Mouse (Mus musculus): ENCODE measurements around the gene 1110059G10Rik.

1110059G10Rik gene

GRCm38 (mm10) chr9:122950643-122951475, at the start of gene 1110059G10Rik, which contains the start of gene Kif15:
1110059G10Rik (minus strand) TSS chr9:122951000.
Kif15 (plus strand) TSS chr9:122951046.
- POLR2A ChIA-PET, result interaction anchor here in 2 of 4 experiments (0.9 to 1.6 kb wide), 16 partner anchors 8 to 162 kb away, joined by 3 to 12 read pairs (median 3); partner anchors contain the start of genes Exosc7 (in 1 of the 2), Tcaim (in 1 of the 2), Tmem42 (in 1 of the 2) and Zdhhc3 (in 1 of the 2)
- CTCF ChIA-PET, result no interaction called here

- POLR2A ChIA-PET, result interaction anchor here in 2 of 4 experiments (0.7 to 1.4 kb wide), 5 partner anchors 10 to 32 kb away, joined by 3 to 4 read pairs (median 3); no protein-coding TSS in a partner anchor
- CTCF ChIA-PET, result no interaction called here
These were observed 48.4 kb upstream of the 1110059G10Rik start for GRCm38 (mm10) chr9:122999193-122999586.

- POLR2A ChIA-PET, result interaction anchor here in 2 of 4 experiments (0.9 to 1.4 kb wide), 4 partner anchors 9 to 31 kb away, joined by 3 read pairs; no protein-coding TSS in a partner anchor
These were observed 47.8 kb upstream of the 1110059G10Rik start for GRCm38 (mm10) chr9:122998406-122999192.

DNA sequence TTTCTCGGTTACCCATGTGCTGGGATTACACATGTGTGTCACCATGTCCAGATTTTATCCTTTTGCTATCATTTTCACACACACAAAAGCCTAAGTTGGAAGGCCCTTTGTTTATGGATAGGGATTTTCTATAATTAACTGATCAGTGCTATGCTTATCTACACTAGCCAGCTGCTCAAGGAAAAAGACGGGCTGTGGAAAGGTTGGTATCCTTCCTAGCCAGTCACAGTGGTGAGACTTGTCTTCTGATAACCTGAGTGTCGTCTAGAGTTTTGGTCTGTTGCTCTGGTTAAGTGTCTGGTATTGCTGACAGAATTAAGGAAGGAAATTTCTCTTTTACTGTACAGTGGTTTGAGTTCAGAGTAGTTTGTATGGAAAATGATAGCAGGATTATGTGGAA, 21.9 kb downstream of the 1110059G10Rik start:
- ChIA-PET POLR2A (no interaction called here), CTCF (no interaction called here)

More at GRCm38 (mm10) chr9:122998406-122999192, 47.8 kb upstream of the 1110059G10Rik start:
- CTCF ChIA-PET, result no interaction called here

GRCm38 (mm10) chr9:122922936-122923381, 27.8 kb downstream of the 1110059G10Rik start, which contains the start of gene Zfp105:
Zfp105 (plus strand) TSS chr9:122923072.
- ChIA-PET POLR2A (interaction anchor here in 3 of 4 experiments (0.5 to 2.0 kb wide), 13 partner anchors 11 to 836 kb away, joined by 3 to 7 read pairs (median 3); partner anchors contain the start of genes 1110059G10Rik (in 1 of the 3), Exosc7 (in 1 of the 3), Tcaim (in 1 of the 3) and Zdhhc3 (in 1 of the 3)), CTCF (no interaction called here)

GRCm38 (mm10) chr9:122922436-122922835, 28.4 kb downstream of the 1110059G10Rik start:
- CTCF ChIA-PET, result interaction anchor here in 1 of 4 experiments (0.8 kb wide), 1 partner anchor 316 kb away, joined by 3 read pairs; no protein-coding TSS in a partner anchor
- POLR2A ChIA-PET, result interaction anchor here in 3 of 4 experiments (0.6 to 2.0 kb wide), 8 partner anchors 11 to 758 kb away, joined by 3 to 7 read pairs (median 4); partner anchors contain the start of gene 1110059G10Rik (in 1 of the 3)

DNA sequence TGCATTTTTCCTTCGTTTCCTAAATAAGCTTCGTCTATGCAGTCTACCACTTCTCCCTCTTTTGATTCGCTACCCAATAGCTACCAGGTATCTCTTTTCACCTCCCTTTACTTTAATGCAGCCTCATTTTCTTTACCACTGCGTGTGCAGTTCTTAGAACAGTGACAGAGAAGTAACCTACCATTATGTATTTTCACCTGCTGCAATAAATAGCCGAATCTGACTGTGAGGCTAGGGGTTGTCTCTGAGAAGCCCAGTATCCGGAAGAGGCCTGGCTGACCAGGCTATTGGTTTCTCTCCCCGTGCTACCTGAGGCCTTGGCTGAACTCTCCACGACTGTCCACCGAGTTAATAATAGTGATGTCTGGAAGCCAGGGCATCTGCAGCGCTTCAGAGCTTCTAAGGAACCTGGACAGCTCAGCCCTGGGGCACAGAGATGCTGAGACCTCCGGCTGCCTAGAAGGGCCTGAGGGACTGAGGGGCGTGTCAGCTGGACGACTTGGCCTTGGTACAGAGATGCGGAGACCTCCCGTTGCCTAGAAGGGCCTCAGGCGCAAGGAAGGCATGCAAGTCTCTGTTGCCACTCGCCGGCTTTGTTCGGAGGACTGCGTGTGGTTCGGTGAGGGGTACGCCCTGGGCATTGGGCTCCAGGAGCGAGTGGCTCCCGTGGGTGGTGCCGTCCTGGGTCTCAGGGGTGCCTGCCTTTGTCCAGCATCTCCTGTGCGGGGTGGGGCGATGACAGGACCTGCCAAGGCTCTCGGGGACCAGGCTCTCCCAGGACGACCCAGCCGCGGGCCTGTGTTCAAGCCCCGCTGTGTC, 47.9 kb downstream of the 1110059G10Rik start:
- CTCF ChIA-PET, result interaction anchor here in 1 of 4 experiments (0.7 kb wide), 1 partner anchor 166 kb away, joined by 3 read pairs; no protein-coding TSS in a partner anchor
- POLR2A ChIA-PET, result interaction anchor here in 3 of 4 experiments (0.6 to 2.3 kb wide), 14 partner anchors 9 to 210 kb away, joined by 3 to 9 read pairs (median 4); partner anchors contain the start of genes Zfp445 (in 2 of the 3), 1110059G10Rik (in 1 of the 3), Exosc7 (in 1 of the 3) and Kif15 (in 1 of the 3)

DNA sequence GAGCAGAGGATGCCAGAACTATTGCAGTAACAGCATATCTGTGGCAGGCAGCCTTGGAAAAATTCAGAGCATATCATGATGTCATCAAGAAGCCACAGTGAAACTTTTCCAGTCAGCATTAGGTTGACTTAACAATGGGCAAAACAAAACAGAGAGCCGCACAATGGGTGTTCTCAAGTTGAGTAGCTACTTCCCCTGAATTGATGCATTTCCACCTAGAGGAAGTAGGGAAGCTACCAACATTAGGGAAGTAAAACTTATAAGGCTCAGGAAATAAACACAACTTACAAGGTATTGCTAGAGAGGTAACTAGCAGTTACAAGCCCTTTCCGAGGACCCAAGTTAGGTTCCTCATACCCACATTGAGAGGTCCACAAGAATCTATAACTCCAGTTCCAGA, 49.8 kb downstream of the 1110059G10Rik start:
- CTCF ChIA-PET, result interaction anchor here in 2 of 4 experiments (0.6 kb wide), 2 partner anchors 151 to 395 kb away, joined by 3 to 6 read pairs; no protein-coding TSS in a partner anchor

More for the DNA sequence above, 49.8 kb downstream of the 1110059G10Rik start:
- POLR2A ChIA-PET, result interaction anchor here in 1 of 4 experiments (1.0 to 1.2 kb wide), 2 partner anchors 13 to 22 kb away, joined by 3 read pairs; partner anchors contain the start of gene Zfp105
